Mouse (Mus musculus) E14TG2a.4 (cell line): ENCODE results near the gene Gm14406.
A peak's percentile ranks its signal among the peaks of the same experiment; 100 is the strongest.
"Not testable (repeated sequence)": the region's sequence is repeated elsewhere in the genome, so short reads cannot be mapped to it uniquely, and the experiment has no call there.

Source experiments
- H3K27me3 ChIP-seq: 2 replicates; pipeline ENCODE4 v1.6.1; 2014; ENCODE audit warnings: low read length, control low read depth; ENCODE audit not compliant: insufficient read depth
- H3K36me3 ChIP-seq: 2 replicates; pipeline ENCODE4 v1.6.1; 2014; ENCODE audit warnings: low read length, control low read depth; ENCODE audit not compliant: insufficient read depth
- H3K4me1 ChIP-seq: replicated peaks from 2 replicates; pipeline ENCODE4 v1.6.1; 2014; ENCODE audit warnings: low read depth, low read length, control low read depth
- H3K4me3 ChIP-seq: replicated peaks from 2 replicates; pipeline ENCODE4 v1.5.1; 2014; ENCODE audit warnings: mild to moderate bottlenecking, low read length
- H3K9me3 ChIP-seq: 2 replicates; pipeline ENCODE4 v1.6.1; 2014; ENCODE audit warnings: low read length, control low read depth
- CTCF ChIP-seq: conservative IDR thresholded peaks from 2 replicates; pipeline ENCODE4 v1.5.1; 2014; ENCODE audit warnings: low read length
- NANOG ChIP-seq: IDR thresholded peaks from 2 replicates; pipeline ENCODE4 v1.6.1; 2014; ENCODE audit warnings: borderline replicate concordance, low read length, mixed read lengths
- POU5F1 ChIP-seq: IDR thresholded peaks from 2 replicates; pipeline ENCODE4 v1.6.1; 2014; ENCODE audit warnings: low read length, borderline replicate concordance

Gene Gm14406

DNA sequence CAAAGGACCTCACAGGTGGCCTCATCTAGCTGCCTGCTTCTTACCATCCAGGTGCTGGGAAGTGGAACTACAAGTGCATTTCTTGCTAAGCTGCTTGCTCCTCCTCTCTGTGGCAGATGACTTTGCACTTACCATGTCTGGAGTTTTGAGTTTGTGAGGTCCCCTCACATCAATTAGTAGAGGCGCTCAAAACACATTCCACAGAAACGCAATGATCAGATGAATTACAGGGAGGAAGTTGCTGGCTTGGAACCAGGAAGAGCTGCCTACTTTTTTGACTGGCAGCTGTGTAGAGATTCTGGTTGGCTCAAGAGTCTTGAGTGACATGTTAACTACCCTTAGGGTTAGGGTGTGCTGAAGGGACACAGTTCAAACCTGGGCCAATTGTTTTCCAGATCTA is at the start of gene Gm14406:
TSS of gene Gm14406 (minus strand) at position 213 of the 400 bp plus-strand sequence.
- H3K27me3 ChIP-seq, H3K4me1 ChIP-seq, H3K36me3 ChIP-seq, H3K9me3 ChIP-seq: not testable (repeated sequence)
- 0 out of 2 replicates have a peak within 1 kb of the TSS, but pooled peaks have one; percentile 37 for H3K4me3 ChIP-seq

DNA sequence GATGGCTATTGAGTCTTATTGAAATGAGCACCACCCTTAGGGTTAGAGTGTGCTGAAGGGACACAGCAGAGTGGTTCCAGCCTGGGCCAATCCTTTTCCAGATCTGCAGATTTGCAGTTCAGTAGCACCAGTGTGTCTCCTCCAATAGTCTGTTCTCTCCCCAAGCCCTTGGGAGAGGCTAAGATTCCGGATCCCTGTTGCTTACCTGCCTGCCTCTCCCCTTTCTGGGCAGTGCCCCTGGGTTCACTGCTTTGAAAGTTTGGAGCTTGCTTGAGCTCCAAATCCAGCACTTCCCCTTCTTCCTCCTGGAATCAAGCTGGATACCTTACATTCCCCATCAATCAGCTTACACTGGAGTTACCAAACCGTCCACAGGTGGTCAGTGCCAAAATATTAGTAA is 2.9 kb downstream of the Gm14406 start:
- H3K9me3 ChIP-seq, H3K27me3 ChIP-seq, H3K4me1 ChIP-seq, H3K36me3 ChIP-seq, H3K4me3 ChIP-seq: not testable (repeated sequence)

DNA sequence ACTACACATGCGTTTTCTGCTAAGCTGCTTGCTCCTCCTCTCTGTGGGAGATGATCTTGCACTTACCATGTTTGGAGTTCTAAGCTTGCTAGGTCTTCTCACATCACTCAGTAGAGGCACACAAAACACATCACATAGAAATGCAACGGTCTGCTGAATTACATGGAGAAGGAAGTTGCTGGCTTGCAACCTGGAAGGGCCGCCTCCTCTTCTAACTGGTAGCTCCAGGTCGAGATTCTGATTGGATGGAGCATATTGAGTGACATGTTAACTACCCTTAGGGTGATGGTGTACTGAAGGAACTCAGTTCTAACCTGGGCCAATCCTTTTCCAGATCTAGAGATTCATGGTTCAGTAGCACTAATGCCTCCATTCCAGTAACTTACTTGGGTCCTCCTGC is 18.6 kb downstream of the Gm14406 start:
- not testable (repeated sequence) for H3K27me3 ChIP-seq, H3K9me3 ChIP-seq, H3K4me1 ChIP-seq, H3K36me3 ChIP-seq, H3K4me3 ChIP-seq

DNA sequence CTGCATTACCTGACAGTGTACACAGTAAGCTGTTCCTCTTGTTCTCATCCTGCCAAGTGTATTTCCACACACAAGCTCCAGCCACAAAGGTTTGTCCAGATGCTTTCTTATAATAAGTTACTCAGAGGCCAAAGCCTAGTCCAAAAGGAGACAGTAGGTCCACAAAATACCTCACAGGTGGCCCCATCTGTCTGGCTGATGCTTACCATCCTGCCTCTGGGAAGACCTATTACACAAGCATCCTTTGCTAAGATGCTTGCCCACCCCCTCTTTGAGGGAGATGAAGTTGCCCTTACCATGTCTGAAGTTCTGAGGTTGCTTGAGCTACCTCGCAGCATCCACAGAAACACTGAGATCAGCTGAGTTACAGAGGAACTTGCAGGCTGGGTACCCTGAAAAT is 22.7 kb downstream of the Gm14406 start:
- H3K4me1 ChIP-seq, H3K36me3 ChIP-seq, H3K4me3 ChIP-seq, H3K27me3 ChIP-seq: not testable (repeated sequence)
- H3K9me3 ChIP-seq, result peaks cover 15% of the 10 kb centered on the region

DNA sequence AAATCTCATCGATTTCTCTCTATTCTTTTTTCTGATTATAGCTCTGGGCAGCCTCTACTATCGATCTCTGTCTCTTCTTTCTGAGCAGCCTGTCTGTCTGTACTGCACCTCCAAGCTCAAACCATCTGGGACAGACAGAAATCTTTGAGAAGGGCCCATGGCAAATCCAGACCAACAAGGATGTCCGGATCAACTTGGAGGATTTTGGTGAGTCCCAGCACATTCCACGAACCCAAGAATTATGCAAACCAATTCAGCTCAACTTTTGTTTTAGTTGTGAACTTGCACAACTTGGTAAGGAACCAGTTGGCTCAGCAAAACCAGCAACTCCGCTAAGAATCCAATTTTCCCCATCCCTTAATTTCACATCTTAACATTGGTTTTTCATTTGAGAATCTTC is 40.3 kb downstream of the Gm14406 start:
- H3K4me3 ChIP-seq, H3K4me1 ChIP-seq, H3K36me3 ChIP-seq, H3K27me3 ChIP-seq: not testable (repeated sequence)
- peaks cover 56% of the 10 kb centered on the region for H3K9me3 ChIP-seq

DNA sequence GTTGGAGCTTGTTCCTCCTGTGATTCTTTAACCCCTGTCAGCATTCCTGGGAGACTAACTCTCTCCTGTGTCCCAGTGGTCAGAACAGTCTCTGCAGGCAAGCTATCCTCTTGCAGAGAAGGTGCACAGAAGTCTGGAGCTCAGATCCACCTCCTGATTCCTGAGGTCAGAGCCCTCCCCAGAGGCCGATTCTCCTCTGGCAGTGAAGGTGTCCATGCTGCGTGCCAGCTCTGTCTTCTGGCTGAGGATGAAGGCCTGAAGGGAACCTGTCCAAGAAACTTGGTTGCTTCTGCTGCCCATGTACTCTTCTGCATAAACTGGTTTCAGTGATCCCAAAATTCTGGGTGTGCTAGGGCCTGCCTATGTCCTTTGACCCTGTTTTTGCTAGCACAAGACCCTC is 40.9 kb downstream of the Gm14406 start:
- H3K27me3 ChIP-seq, H3K4me3 ChIP-seq, H3K36me3 ChIP-seq, H3K4me1 ChIP-seq: not testable (repeated sequence)
- H3K9me3 ChIP-seq, result peaks cover 56% of the 10 kb centered on the region

DNA sequence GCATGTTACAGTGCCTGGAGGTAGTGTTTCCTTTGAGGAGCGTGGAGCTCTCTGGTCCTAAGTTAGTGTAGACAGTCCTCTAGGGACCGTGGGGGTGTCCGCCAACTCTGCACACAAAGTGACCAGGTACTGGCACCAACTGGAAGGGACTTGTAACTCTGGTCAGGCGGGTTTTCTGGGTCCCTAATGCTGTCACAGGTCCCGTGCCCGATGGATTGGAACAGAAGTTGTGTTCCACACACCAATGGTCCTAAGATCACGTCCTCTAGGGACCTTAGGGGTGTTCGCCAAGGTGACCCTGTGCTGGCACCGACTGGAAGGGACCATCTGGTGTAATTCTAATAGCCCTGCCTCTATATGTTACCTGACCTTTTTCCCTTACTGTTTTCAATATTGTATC is 42.1 kb downstream of the Gm14406 start:
- Histone ChIP-seq H3K36me3 (no peaks in the 10 kb centered on the region), H3K4me3 (no peak overlapping the region), H3K9me3 (peaks cover 63% of the 10 kb centered on the region), H3K27me3 (no peaks in the 10 kb centered on the region), H3K4me1 (no peaks in the 10 kb centered on the region)
- TF ChIP-seq CTCF (no peak), NANOG (no peak), POU5F1 (no peak)

DNA sequence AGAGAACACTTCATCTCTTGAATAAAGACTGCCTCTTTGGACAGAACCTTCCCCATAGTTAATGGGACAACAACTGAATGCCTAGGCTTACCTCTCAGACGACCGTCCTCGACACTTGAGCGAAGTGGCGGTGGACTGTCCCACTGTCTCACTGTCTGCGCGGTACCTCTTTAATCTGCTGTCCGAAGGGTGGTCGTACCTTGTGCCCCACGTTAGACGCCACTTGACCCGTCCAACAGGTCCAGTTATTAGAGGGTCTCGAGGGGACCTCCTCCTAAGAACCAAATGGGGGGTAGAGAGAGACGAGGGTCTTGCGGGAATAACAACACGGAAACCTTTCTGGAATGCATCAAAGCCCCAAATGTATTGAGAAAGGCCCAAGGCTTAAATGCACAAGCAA is 53.8 kb downstream of the Gm14406 start:
- H3K4me3 ChIP-seq, H3K4me1 ChIP-seq, H3K36me3 ChIP-seq: not testable (repeated sequence)

DNA sequence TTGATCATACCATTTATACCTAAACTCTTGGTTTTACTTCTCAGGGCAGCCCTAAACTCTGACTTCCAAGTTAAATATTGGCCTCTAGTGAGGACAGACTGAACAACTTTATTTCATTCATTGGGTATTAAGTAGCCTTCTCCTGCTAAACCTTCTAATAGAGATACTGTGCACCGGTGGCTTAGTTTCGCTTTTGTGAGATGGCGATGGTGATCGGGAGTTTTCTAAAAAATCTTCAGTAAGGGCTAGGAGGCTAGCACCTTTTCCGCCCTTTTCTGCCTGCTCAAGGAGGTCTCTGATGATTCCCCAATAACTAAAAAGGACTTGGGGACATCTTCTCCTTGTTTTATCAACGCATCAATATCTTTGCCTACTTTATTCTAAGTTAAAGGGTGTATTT is 54.3 kb downstream of the Gm14406 start:
- peaks cover 58% of the 10 kb centered on the region for H3K9me3 ChIP-seq
- H3K36me3 ChIP-seq, H3K27me3 ChIP-seq, H3K4me1 ChIP-seq, H3K4me3 ChIP-seq: not testable (repeated sequence)

More for the DNA sequence above, 53.8 kb downstream of the Gm14406 start:
- H3K27me3 ChIP-seq, result not testable (repeated sequence)
- H3K9me3 ChIP-seq, result peaks cover 53% of the 10 kb centered on the region

DNA sequence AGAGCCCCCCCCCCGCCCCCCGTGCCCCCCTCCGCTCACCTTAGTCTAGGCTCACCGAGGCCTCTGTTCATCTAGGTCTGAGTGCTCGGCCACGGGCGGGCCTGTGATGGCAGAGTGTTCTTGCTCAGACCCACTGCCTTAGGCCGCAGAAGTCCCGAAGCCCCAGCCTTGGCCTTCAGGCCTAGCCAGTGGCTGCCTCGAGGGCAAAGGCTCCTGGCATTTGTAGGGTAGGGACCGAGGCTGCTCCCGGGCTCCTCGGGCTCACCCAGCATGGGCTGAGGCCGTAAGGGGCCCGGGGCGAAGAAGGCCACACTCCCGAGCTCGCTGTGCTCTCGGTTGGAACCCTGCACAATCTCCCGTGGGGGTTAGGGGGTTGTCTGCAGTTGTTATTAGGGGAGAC is 54.9 kb downstream of the Gm14406 start:
- Histone ChIP-seq H3K27me3 (no peaks in the 10 kb centered on the region), H3K4me1 (no peaks in the 10 kb centered on the region), H3K9me3 (peaks cover 64% of the 10 kb centered on the region), H3K36me3 (no peaks in the 10 kb centered on the region), H3K4me3 (no peak overlapping the region)
- TF ChIP-seq CTCF, result no peak
- TF ChIP-seq NANOG, result no peak
- no peak for TF ChIP-seq POU5F1

DNA sequence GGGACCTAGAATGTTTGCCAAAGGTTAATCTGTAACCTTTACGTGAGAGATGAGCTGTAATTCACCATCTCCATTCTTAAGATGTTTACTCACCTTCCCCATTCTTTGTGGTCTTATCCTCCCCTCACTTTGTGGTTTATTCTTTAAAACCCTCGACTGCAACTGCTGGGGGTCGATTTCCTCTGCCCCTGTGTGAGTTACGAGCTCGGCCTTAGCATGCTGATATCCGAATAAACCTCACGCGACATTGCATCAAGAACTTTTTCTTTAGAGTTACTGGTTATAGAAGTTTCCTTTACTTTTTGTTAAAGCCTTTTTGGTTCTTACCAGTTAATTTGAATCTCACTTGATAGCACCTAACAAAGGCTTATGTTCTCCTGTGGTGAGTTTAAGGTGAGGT is 58.0 kb downstream of the Gm14406 start:
- TF ChIP-seq POU5F1 (no peak), NANOG (no peak), CTCF (no peak)
- Histone ChIP-seq H3K4me3 (no peak overlapping the region), H3K27me3 (no peaks in the 10 kb centered on the region), H3K36me3 (no peaks in the 10 kb centered on the region), H3K9me3 (peaks cover 87% of the 10 kb centered on the region), H3K4me1 (no peaks in the 10 kb centered on the region)
